Mouse (Mus musculus): ENCODE data around the gene Tacc3.

DNA sequence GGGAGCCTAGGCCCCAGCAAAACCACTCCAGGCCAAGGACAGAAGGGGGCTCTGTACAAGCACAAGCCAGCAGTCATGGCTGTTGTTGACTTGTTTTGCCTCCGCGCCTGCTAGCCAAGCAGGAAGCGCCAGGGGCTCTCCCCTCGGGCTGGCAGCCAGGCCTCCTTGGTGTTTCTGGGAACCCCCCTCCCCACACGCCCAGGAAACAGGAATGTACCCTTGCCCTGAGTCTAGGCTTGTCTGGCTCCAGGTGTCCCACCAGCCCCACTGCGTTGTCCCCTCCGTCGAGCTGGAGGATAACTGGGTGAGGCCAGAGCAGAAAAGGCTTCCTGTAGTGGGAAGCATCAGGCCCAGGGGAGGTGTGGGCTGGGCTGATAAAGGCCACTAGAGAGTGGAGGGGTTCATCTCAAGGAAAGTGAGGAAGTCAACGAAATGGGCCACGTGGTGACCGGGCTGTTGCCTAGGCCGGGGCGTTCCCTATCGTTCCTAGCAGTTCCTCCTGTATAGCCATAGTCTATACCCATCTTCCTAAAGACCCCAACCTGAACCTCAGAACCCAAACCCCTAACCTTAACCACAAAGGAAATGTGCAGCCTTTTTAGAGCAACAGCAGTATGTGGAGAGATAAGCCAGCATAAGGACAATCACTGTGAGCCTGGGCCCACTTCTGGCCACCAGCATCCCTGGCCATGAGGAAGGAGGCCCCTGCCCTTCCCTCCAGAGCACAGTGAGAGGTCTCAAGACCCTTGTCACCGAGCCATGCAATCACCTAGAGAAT, 23.9 kb downstream of the Tacc3 start:
- TF ChIP-seq FLI1 (IDR thresholded peaks at IDR 0.05; ENCODE audit: low read length) = no peak; the same call in 1 of the 2 replicates
- 0 out of 3 replicates have a peak, but pooled peaks have one; percentile 50 for TF ChIP-seq GATA1 (IDR thresholded peaks at IDR 0.05; ENCODE audit: borderline replicate concordance, low read length)

All from megakaryocyte, embryonic 14.5 days (primary cell).